Mouse (Mus musculus): ENCODE results near the gene Msi2. TPM values are rescaled to one million over a fixed set of nuclear protein-coding genes. Genes with fewer than 3 reads are reported as not detected.

Gene Msi2
- total RNA-seq, 4 experiments from 2014 or later, result 129 to 155 (median 139) TPM

- no peak for DNase-seq (ENCODE audit: low spot score in 2 of 2)
These were observed 153.5 kb downstream of the Msi2 start for GRCm38 (mm10) chr11:88564810-88565209.

DNA sequence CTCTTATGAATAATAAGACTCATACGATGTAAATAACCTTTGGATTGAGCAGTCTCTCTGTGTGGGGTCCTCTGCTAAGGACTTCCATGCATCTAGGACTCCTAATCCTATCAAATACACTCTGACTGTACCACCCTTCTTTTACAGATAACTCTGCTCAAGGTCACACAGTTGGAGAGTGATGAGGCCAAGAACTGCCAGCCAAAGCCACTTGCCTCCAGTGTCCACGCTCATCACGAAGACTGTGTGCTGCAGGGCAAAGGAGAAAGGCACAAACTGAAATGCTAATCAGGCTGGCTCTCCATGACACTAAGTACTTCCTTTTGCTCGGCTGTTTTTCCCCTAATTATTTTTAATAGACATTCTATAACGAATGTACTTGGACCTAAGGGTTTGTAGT, 153.9 kb downstream of the Msi2 start:
- no peak for DNase-seq (ENCODE audit: low spot score in 2 of 2)

DNA sequence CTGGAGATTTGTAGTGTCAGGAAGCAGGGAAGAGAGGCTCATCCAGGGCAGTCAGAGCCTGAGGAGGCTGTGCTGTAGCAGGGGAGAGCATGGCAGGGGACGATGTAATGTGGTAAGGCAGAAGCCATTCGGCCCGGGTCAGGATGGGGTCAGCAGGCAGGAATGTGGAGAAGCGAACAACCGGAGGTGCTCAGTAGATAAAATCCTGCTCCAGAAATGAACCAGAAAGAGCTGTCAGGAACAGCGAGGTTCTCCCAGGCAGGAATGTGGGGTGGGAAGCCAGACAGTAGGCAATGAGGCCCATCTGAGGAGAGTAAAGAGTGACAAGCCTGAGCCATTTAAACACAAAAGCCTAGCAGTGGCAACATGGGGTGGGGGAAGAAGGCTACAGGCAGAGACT, 157.1 kb downstream of the Msi2 start:
- DNase-seq (ENCODE audit: low spot score in 2 of 2), result no peak

DNA sequence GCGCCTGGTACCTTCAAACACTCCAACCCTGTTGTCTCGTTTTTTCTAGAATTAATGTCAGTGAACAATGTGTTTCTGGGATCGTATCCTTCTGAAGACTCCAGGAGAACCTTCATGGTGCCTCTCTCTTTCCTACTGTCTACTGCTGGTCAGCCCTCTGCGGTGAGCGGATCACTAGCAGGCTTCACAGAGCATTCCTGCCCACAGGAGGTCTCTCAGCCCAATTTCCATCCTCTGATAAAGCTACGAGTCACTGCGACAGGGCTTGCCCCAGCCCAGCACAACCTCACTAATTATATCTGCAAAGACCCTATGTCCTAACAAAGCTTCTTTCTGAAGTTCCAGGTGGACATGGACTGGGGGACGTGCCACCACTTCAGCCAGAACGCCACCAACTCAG, 157.7 kb downstream of the Msi2 start:
- no peak for DNase-seq (ENCODE audit: low spot score in 2 of 2)

DNA sequence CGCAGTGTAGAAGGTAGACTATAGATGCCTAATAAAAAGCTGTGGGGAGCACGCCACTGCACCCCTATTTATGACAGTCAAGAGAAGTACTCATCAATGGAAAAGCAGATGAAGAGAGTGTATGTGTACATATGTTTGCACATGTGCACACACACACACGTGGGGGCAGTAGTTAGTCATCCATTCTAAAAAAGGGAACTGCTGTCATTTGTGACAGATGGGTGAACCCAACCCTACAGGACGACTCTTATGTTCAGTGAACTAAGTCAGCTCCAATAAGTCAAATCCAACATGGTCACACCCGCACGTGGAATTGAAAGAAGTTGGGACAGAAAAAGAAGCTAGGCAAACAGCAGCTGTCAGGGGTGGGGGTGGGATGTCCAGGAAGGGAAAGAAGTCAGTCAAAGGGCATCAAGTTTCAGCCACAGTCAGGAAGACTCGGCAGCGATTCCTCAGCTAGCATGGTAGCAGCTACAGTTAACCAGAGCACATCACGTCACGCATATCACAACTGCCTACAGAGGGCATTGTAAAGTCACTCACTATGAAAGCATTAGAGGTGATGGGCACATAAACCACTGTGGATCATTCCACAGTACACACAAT, 158.8 kb downstream of the Msi2 start:
- DNase-seq (ENCODE audit: low spot score in 2 of 2), result no peak

GRCm38 (mm10) chr11:88558731-88559130, 159.6 kb downstream of the Msi2 start:
- no peak for DNase-seq (ENCODE audit: low spot score in 2 of 2)

GRCm38 (mm10) chr11:88557828-88558580, 160.3 kb downstream of the Msi2 start:
- DNase-seq (ENCODE audit: low spot score in 2 of 2), result no peak

- no peak for DNase-seq (ENCODE audit: low spot score in 2 of 2)
These were observed 161.1 kb downstream of the Msi2 start for GRCm38 (mm10) chr11:88557116-88557768.

- DNase-seq (ENCODE audit: low spot score in 2 of 2), result no peak
These were observed 162.3 kb downstream of the Msi2 start for GRCm38 (mm10) chr11:88555902-88556549.

DNA sequence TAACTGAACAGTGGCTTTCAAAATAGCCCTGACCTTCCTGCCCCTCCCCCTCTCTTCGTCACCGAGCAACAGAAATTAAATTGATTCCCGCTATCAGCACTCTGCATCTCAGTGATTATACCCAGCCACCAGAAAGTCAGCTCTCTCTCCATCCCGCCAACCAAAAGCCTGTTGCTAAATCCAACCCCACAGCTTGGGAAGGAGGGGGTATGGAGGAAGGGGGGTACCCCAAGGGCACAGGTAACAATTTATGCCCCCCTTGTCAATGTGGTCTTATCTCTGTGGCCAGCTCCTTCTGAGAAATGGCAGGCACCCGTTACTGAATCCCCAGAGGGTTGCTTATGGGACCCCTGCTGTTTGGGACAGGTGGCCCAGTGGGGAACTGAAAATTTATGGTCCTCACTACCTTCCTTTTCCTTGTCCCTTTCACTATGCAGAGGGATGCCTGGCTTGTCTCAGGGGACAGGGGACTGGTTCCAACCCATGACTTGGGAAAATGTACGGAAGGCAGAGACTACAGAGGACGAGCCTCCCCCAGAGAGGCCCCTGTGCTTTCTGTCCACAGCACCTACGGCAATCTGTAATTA, 163.0 kb downstream of the Msi2 start:
- no peak for DNase-seq (ENCODE audit: low spot score in 2 of 2)

DNA sequence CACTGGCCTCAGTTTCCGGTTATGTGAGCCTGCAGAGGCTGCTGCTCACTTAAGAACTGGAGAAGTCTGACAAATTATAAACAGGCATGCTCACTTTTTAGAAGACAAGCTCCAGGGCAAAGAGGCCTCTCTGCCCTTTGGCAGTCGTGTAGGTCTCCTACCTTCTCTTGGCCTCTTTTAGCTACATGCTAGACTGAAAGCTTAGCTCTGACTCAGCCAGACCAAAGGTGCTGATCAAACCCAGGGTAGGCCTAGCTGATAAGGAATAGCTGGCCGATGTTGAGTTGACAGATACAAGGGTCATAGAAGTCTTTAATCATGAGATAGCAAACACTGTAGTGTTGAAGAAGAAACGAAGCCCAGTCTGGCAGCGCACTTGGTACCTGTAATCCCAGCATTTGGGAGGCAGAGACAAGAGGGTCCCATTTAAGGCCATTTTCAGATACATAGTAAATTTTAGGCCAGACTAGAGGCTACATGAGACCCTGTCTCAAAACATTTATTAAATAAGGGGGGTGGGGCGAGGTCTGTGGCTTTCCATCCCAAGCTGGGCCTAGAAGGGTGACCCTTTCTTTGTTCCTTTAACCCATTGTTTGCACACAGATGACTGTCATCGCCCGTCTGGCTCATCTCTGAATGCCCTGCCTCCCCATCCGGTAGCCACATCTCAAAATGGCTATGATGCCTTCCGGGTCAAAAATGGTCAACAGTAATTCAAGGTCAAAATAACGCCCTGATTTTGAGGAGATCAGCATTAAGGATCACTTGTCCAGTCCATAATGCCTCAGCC, 164.6 kb downstream of the Msi2 start:
- DNase-seq (ENCODE audit: low spot score in 2 of 2), result no peak

DNA sequence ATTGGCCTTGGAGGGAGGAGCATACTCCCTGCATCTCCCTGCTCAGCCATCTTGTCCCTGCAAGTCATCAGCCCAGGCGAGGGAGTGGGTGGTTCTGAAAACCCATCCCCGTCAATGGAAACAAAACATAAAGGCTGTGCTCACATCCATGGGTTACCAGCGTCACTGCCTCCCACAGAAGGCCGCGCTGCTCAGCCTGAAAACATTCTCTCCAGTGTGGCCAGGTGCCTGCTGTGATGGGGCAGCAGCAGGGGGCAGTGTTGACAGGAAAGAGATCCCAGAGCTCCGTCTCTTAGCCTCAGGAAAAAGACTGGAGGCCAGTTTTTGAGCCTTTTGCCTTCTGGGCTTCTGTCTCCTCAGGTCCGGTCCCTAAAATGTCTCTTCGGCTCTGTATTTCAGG, 165.3 kb downstream of the Msi2 start:
- DNase-seq (ENCODE audit: low spot score in 2 of 2), result peak; percentile 48 to 56

DNA sequence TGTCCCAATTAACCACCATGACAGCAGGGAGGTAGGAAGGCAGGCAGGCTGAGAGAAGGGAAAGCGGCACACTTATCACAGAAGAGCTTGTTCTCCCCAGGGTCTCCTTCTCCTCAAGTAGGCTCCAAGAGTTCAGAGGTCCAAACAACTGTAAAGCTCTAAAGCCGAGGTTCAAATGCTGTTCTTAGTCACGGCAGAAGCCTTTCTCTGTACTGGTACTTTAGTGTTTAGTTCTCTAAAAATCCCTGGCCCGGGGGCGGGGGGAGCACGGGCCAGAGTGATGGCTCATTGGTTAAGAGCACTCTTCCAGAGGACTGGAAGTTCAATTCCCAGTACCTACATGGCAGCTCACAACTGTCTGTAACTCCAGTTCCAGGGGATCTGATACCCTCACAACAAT, 165.9 kb downstream of the Msi2 start:
- no peak for DNase-seq (ENCODE audit: low spot score in 2 of 2)

GRCm38 (mm10) chr11:88551034-88551433, 167.3 kb downstream of the Msi2 start:
- peak in 1 of 2 experiments; percentile 68 for DNase-seq (ENCODE audit: low spot score in 2 of 2)

- no peak for DNase-seq (ENCODE audit: low spot score in 2 of 2)
These were observed 168.0 kb downstream of the Msi2 start for GRCm38 (mm10) chr11:88550083-88550907.

DNA sequence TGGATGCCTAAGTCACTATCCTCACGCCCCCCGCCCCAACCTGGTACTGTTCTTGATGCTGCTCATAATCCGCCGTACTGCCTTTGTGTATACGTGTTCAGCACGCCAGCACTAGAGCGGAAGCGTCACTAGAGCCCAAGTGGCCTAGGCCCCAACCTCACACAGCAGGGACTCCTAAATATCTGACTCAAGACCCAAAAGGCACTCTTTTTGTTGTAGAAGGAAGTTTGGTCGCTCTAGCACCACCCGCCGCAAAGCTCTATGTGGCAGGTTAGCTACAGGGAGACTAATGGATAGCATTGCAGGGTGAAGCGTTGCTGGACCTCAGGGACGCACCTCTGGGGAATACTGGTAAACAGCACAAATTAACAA, 168.8 kb downstream of the Msi2 start:
- no peak for DNase-seq (ENCODE audit: low spot score in 2 of 2)

DNA sequence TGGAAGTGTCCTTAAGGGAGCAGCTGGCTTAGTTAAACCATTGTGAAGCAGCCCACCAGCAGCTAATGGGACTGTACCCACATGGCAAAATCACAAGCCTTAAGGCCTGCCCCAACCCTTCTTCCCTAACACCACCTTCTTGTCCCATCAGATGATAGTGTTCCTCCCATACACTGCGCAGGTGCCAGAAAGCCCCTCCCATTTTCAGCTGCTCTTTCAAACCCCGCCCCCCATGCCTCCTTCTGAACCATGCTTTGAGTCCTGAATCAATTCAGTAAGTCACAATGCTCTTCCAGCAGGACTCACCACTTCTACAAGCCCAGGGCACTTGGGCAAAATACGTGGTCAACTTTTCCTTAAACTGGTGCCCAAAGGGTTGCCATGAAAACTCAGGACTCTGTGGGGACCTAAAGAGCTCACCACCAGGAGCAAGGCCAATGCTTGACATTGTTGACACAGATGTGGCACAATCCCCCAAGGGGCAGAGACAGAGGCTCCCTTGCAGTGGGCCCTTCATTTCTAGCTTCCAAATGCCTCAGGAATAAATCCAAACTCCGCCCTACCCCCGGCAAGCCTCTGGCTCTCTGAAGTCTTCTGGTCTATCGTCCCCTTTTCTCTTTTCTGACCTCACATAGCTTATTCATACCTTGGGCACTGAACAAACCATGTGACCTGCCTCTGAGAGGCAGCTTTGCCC, 169.3 kb downstream of the Msi2 start:
- no peak for DNase-seq (ENCODE audit: low spot score in 2 of 2)

DNA sequence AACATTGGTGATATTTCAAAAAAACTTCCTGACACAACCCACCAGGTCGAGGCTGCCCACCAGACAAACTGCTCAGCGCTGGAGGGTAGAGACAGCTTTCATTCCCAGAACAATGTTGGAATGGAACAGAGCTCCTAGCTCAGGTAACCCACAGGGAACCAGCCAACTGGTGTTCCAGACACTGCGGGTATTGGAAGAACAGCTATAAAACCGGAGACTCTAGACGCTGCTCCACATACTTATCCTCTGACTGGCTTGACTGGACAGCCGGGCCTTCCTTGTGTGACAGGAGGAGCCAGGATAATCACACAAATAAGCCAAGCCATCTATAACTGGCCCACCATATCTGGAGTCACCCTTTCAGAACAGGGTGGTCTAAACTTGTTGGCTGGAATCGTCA, 169.9 kb downstream of the Msi2 start:
- no peak for DNase-seq (ENCODE audit: low spot score in 2 of 2)

DNA sequence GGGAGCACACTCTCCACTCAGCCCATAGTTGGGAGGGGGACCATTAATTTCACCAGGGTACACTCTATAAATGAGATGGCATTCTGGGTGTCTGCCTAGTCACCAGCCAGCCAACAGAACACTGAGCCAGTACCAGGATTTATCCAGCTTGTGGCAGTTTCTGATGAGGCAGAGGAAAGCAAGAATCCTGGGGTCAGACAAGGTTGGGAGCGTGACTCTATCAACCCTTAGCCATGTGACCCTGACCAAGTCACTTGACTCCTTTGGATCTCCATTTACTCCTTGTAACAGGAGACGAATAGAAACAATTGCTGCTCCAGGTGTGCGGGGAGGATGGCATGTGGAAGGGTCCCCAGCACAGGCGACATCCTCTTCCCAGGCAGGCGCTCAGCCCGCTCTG, 174.5 kb downstream of the Msi2 start:
- no peak for DNase-seq (ENCODE audit: low spot score in 2 of 2)

GRCm38 (mm10) chr11:88542817-88543216, 175.5 kb downstream of the Msi2 start:
- DNase-seq (ENCODE audit: low spot score in 2 of 2), result no peak

Measured in left cerebral cortex, adult 8-10 months (tissue).